Mouse (Mus musculus) retina, postnatal 7 days (tissue): Measurements from ENCODE around the gene Adtrp.

ENCODE experiments used
- DNase-seq: peaks from one replicate; pipeline ENCODE4 v3.0.0-alpha.2; 2012; ENCODE audit warnings: low read depth, low spot score

The Adtrp gene

GRCm38 (mm10) chr13:41828296-41828754 is 19.2 kb downstream of the Adtrp start:
- no peak for DNase-seq

DNA sequence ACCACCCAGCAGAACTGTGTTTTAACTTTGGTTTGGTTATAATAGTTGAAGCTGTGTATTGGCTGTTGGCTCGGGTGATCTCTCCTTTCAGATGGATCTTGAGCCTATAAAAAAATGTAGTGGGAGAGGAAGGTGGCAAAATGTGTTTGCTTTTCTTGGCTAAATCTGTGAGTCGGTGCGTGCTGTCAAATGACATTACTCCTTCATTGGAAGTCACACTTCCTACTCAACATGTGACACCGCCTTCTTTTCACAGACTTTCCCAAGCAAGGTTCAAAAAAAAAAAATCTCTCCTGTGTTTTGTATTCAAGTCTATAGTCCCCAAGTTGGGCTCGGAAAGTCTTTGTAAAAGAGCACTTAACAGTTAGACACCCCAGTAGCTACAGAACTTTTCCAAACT is 19.9 kb downstream of the Adtrp start:
- no peak for DNase-seq

DNA sequence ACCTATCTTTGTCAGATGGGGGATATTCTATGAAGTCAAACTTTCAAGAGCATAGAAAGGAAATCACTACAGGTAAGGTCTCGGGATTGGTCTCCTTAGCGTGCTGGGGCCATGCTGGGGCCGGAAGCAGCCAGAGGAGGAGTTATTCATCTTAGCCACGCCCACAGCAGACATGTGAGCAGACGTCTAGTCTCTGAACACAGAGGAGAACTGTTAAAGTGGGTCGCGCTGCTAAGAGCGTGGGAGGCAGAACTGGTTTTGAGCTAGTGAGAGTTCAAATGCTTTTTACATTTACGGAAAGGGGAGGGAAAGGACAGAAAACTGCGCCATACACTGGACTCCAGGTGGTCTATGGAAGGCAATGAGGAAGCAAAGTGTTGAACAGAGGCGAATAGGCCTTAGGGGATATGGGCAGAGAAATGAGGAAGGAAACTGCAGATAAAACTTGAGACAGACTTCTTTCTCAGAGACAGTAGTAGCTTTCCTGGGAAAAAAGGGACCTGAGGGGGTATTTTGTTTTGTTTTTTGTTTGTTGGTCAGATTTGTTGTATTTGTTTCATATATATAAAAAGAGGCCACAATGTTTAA is 22.0 kb downstream of the Adtrp start:
- no peak for DNase-seq

DNA sequence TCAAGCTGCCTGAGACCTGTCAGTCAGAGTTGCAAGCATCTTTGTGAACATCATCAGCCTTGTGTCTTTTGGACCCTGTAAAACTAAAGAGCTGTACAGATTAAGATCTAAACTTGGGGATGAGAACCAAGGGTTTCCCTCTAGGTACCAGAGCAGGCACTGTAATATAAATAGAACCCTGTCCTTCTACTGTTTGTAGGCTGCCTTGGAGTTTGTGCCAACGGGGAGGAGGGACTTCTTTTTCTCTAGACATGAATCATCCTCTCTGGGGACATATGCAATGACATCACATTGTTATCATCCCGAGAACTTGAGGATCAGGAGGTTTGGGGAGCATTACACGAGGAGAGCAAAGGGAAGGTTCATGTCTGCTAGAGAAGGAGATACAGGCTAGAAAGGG is 24.4 kb downstream of the Adtrp start:
- DNase-seq = no peak

DNA sequence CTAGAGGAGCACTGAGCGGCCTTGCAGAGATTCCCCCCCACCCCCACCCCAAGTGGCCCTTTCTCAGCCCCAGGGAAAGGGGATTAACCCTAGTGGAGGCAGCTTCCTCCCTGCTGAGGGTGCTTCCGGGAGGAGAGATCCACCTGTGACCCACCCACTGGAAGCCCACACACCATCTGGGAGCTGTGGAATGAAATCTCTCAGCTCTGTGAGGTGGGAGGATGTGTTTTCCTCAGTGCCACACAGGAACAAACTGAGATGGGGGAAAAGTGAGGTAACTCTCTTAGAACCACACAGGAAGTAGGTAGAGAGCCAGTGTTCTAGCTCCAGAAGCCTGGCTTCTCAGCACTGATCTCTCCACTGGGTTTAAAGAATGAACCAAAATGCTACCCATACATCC is 24.9 kb downstream of the Adtrp start:
- no peak for DNase-seq

DNA sequence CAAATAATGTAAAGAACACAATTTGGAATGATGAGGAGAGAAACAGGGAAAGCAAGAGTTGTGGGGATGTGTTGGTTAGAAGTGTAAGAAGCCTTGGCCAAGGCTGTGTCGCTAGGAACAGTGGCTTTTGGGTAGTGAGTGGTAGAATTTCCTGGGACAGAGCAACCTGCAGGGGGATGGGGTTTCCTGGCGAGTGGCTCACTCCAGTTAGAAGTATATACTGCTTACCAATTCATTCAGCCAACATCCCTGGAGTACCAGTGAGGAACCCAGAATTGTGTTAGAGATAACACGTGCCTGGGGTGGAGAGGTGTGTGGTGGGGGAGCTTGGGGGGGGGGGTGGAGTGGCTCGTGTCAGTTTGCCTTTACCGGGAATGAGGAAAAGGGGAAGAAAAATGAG is 25.4 kb downstream of the Adtrp start:
- DNase-seq = no peak

GRCm38 (mm10) chr13:41820947-41821346 is 26.5 kb downstream of the Adtrp start:
- DNase-seq = no peak

DNA sequence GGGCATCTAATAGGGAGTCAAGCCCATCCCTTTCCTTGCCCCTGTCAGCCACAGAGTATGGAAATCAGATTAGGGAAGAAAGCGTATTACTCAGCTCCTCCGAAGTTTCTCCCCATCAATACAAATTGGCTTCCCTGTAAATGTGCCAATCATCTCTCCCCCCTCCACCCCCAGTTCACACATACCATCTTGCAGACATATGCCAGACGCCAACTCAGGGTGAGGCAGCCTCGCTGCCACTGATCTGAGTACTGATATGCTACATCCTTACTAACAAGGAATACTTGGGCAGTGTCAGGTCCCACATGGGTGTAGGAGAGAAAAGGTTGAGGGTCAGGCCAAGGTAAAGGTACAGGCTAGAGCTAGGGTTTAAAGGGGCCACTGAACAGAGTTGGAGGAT is 27.6 kb downstream of the Adtrp start:
- no peak for DNase-seq

DNA sequence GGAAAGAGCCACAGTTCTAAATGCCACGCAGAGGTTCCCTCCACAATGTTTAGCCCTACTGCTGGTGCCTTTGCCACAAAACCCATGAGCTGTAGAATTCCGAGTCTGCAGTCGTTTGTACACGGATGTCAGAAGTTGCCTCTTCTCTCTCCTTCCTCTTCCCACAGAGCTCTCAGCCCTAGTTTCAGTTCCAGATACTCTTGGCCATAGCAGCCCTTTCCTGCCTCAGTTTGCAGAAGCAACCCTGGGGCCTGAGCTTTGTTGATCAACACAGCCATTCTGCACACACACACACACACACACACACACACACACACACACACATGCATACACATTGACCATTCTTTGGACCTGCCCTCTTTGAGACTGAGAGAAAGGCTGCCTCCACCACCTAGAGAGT is 28.0 kb downstream of the Adtrp start:
- no peak for DNase-seq

- no peak for DNase-seq
Observed at GRCm38 (mm10) chr13:41817583-41817982, 29.9 kb downstream of the Adtrp start.

GRCm38 (mm10) chr13:41816643-41817042 is 30.8 kb downstream of the Adtrp start:
- DNase-seq = no peak

DNA sequence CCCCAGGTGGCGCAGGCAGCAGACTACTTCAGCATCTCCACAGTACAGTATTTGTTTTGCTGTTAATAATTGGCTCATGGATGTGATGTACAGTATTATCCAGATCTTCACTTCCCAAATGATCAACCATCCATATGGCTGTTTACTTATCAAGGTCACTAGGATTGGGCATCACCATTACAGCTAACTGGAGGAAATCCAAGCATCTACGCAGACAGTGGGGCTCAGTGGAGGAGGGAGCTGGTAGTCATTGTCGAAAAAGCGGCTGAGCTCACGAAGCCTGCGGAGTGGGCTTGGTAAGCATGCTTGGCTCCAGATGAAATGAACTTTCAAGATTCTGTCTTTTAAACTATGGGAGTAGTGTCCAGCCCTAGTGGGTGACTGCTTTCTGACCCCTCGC is 36.7 kb downstream of the Adtrp start:
- no peak for DNase-seq

DNA sequence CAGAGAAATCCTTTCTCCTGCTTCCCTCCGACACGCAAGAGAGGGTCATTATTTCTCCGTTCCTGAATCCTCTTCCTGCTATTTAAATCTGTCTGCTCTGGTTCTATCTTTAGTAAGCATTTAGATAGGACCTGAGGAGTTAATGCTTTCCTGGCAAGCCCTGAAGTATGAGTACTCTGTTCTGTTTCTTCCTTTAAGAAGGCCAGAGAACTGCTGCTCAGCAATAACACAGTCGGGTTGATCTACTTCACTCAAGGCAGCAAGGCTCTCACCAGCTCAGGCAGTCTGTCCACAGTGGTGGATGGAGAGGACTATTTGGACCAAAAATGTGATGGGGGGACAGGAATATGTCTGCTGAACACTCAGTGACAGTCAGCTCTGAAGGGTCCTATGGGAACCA is 39.7 kb downstream of the Adtrp start:
- DNase-seq = no peak

GRCm38 (mm10) chr13:41807300-41807699 is 40.2 kb downstream of the Adtrp start:
- DNase-seq = no peak

GRCm38 (mm10) chr13:41805138-41805820 is 42.2 kb downstream of the Adtrp start:
- DNase-seq = no peak

GRCm38 (mm10) chr13:41803656-41804265 is 43.7 kb downstream of the Adtrp start:
- no peak for DNase-seq

DNA sequence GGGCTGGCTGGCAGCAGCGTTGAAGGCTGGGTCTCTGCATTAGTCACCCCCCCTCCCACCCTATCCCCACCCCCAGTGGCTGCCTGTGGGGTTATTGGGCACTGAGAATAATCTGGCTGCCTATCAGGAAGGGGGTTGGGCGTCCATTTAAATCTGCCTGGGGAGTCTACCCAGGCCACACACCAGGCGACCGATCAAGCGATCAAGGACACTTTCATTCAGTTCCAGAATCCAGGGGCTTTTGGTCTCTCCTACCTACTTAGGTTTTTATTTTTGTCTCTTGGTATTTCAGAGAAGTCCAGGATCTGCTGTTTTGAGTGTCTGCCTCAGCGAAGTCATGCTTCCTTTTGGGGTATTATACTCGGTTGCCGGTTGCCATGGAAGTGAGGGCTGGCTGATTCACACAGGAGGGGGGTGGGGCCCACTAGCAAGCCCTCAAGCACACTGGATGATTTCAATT is 46.3 kb downstream of the Adtrp start:
- no peak for DNase-seq

DNA sequence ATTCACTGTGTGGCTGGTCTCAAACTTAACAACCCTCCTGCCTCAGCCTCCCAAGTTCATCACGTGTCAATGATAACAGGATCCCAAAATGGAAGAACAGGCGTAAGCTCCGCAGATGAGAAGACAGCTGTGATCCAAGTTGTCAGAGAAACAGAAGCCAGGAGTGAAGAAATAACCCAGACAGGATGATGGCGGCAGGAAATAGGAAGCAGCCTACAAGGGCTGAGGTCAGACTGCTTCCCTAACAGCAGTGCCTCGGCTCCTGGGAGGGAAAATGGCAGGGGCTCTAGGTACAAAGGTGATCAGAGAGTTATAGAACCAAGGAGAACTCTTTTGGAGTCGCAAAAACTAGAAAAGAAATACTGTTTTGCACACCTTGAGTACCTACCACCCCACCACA is 54.6 kb downstream of the Adtrp start:
- DNase-seq = no peak

DNA sequence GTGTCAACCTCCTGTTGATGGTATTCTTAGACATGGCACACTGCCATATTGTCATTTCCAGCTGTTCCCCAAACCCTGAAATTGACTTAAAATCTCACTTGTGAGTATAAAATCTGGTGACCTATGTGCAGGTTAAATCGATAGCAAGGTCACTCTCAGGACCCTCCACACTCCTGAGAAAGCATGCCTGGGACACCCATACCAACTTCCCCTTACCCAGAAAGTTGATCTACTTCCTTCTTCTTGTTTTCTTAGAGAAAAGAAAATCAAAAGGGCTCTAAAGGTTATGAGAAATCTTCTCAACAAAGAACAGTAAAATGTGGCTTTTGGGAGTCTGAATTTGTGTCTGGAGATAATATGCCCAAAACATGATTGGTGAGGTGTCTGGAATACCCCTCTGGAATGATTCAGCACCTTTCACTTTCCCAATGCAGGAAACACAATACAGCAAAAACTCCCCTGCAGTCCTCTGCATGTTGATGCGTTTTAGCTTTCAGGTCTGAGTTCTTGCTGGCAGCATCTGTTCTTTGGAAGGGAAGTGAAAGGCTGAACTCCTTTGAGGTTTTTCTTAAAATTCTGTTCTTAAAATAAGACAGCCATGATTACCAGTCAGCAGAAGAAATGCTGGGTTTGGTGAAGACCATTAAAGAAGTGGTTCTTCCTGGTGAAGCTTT is 59.5 kb downstream of the Adtrp start:
- no peak for DNase-seq

- no peak for DNase-seq
Observed at GRCm38 (mm10) chr13:41786640-41787039, 60.8 kb downstream of the Adtrp start.

DNA sequence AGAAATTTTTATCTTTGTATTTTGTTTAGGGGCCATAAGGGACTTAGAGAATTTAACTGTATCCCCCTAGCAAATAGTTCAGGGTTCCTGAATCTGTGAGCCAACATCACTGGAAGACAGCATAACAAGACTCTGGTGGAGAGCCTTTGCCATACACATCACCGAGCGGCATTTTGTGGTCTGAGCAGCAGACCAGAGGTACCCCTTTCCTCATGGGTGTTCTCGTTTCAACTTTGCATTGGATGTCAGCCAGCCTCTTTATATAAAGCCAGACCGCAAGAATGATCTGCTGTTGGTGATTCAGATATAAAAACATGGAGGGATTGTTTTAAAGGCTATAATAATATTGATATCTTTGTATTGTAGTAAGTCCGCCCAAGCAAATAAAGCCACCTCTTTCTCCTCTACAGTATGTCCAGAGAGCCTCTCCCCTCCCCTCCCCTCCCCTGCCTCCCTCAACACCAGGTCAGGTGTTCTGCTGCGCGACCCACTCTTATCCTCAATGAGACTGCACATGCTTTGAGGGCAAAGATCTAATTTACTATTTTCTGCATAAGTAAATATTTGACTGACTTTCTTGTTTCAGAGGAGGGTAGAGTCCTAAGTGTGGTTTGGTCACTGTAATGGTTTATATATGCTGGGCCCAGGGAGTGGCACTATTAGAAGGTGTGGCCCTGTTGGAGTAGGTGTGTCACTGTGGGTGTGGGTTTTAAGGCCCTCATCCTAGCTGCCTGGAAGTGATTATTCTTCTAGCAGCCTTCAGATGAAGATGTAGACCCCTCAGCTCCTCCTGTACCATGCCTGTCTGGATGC is 62.4 kb downstream of the Adtrp start:
- no peak for DNase-seq

GRCm38 (mm10) chr13:41780296-41780695 is 67.2 kb downstream of the Adtrp start:
- no peak for DNase-seq
